ENCODE assay signal across 8 mouse cellular contexts in genomic region chr14:21986733-21987659, GRCm38 (mm10). TPM values are rescaled to one million over a fixed set of nuclear protein-coding genes. Genes with fewer than 3 reads are reported as not detected.
DNase-seq lines count a peak whose midpoint lies in the region; ATAC-seq and TF ChIP-seq lines count a peak whose summit lies in the region.

No protein-coding gene starts in this region.

- ATAC-seq in embryonic facial prominence, embryonic 12.5 days (ENCODE audit: insufficient number of reproducible peaks, insufficient read depth, low FRiP score, low TSS enrichment): 0 out of 2 replicates have a peak, but pooled peaks have one; percentile 7
- ATAC-seq in hindbrain, embryonic 11.5 days (ENCODE audit: low FRiP score): peak; percentile 17
- peak; percentile 17 for ATAC-seq in limb, embryonic 15.5 days (ENCODE audit: insufficient number of reproducible peaks, low FRiP score, low TSS enrichment, low read depth)

- H3K4me1 ChIP-seq in cerebellum, adult 2 months (ENCODE audit: control insufficient read depth, insufficient read depth, low read length): no peaks in the 10 kb centered on the region; the same call in 1 of the 2 replicates
- peaks cover 66% of the 10 kb centered on the region for H3K4me1 ChIP-seq in E14TG2a.4 (replicated peaks; ENCODE audit: low read depth, low read length)
- H3K4me1 ChIP-seq in embryonic facial prominence, embryonic 12.5 days: peaks cover 34% of the 10 kb centered on the region
- H3K4me1 ChIP-seq in hindbrain, embryonic 11.5 days (replicated peaks; ENCODE audit: control insufficient read depth, insufficient read depth, low read length): peaks cover 6% of the 10 kb centered on the region
- peaks cover 55% of the 10 kb centered on the region for H3K4me1 ChIP-seq in limb, embryonic 15.5 days

- H3K79me2 ChIP-seq in myocyte (ENCODE audit: control insufficient read depth, insufficient read depth): peaks cover 8% of the 10 kb centered on the region

- no peaks in the 10 kb centered on the region for H3K36me3 ChIP-seq in E14TG2a.4 (ENCODE audit: insufficient read depth, low read length)
- H3K36me3 ChIP-seq in embryonic facial prominence, embryonic 12.5 days: peaks cover 11% of the 10 kb centered on the region
- H3K36me3 ChIP-seq in hindbrain, embryonic 11.5 days (ENCODE audit: control insufficient read depth, insufficient read depth, low read length): 0 out of 2 replicates have a peak, but pooled peaks cover 4% of the 10 kb centered on the region
- 0 out of 2 replicates have a peak, but pooled peaks cover 4% of the 10 kb centered on the region for H3K36me3 ChIP-seq in limb, embryonic 15.5 days
- H3K36me3 ChIP-seq in myocyte (ENCODE audit: control insufficient read depth, insufficient read depth): no peaks in the 10 kb centered on the region

- TF ChIP-seq POLR2A in cerebellum, adult 2 months (IDR thresholded peaks at IDR 0.05; ENCODE audit: borderline replicate concordance, insufficient read depth, low read length): no peak
- no peak for TF ChIP-seq POLR2A in myocyte (IDR thresholded peaks at IDR 0.05; ENCODE audit: insufficient read length, low read depth)

- peak overlapping the region; percentile 75 for H3K4me2 ChIP-seq in embryonic facial prominence, embryonic 12.5 days (replicated peaks)
- H3K4me2 ChIP-seq in hindbrain, embryonic 11.5 days (replicated peaks; ENCODE audit: low read depth, low read length): peak overlapping the region; percentile 83
- H3K4me2 ChIP-seq in limb, embryonic 15.5 days: peak overlapping the region; percentile 77
- H3K4me2 ChIP-seq in myocyte (ENCODE audit: low read depth): peak overlapping the region; percentile 84

- WGBS in cerebellum, adult 2 months: under 1% methylated on average over 53 of the region's 61 CpGs
- WGBS in embryonic facial prominence, embryonic 12.5 days: 1% methylated on average over 46 of the region's 61 CpGs
- under 1% methylated on average over 50 of the region's 61 CpGs for WGBS in hindbrain, embryonic 11.5 days
- under 1% methylated on average over 42 of the region's 61 CpGs for WGBS in limb, embryonic 15.5 days

- no peaks in the 10 kb centered on the region for H3K9me3 ChIP-seq in E14TG2a.4 (ENCODE audit: low read length)
- no peaks in the 10 kb centered on the region for H3K9me3 ChIP-seq in embryonic facial prominence, embryonic 12.5 days
- H3K9me3 ChIP-seq in hindbrain, embryonic 11.5 days (ENCODE audit: control insufficient read depth, low read length): no peaks in the 10 kb centered on the region
- H3K9me3 ChIP-seq in limb, embryonic 15.5 days: no peaks in the 10 kb centered on the region

- peak overlapping the region; percentile 12 for H3ac ChIP-seq in myocyte (ENCODE audit: control insufficient read depth, insufficient read length)

- peak overlapping the region; percentile 65 for H3K4me3 ChIP-seq in cerebellum, adult 2 months (replicated peaks; ENCODE audit: insufficient read depth, low read depth, low read length)
- H3K4me3 ChIP-seq in E14TG2a.4 (replicated peaks; ENCODE audit: low read length) (peak overlapping the region; percentile 80), myocyte (peak overlapping the region; percentile 56)
- peak overlapping the region; percentile 84 for H3K4me3 ChIP-seq in embryonic facial prominence, embryonic 12.5 days
- peak overlapping the region; percentile 94 for H3K4me3 ChIP-seq in hindbrain, embryonic 11.5 days (ENCODE audit: low read depth, low read length)
- H3K4me3 ChIP-seq in limb, embryonic 15.5 days: peak overlapping the region; percentile 83

- peaks cover 9% of the 10 kb centered on the region; the same call in 1 of the 2 replicates for H3K27me3 ChIP-seq in cerebellum, adult 2 months (ENCODE audit: control insufficient read depth, insufficient read depth, low read length)
- peaks cover 95% of the 10 kb centered on the region for H3K27me3 ChIP-seq in E14TG2a.4 (ENCODE audit: insufficient read depth, low read length)
- peaks cover 11% of the 10 kb centered on the region for H3K27me3 ChIP-seq in embryonic facial prominence, embryonic 12.5 days
- H3K27me3 ChIP-seq in hindbrain, embryonic 11.5 days (ENCODE audit: control insufficient read depth, insufficient read depth, low read length): peaks cover 5% of the 10 kb centered on the region; the same call in 1 of the 2 replicates
- peaks cover 9% of the 10 kb centered on the region; the same call in 1 of the 2 replicates for H3K27me3 ChIP-seq in limb, embryonic 15.5 days
- H3K27me3 ChIP-seq in myocyte (ENCODE audit: control insufficient read depth, insufficient read depth, insufficient read length): no peaks in the 10 kb centered on the region

- TF ChIP-seq CTCF in cerebellum, adult 2 months (IDR thresholded peaks at IDR 0.05; ENCODE audit: borderline replicate concordance, insufficient read depth, low read depth, low read length): no peak
- TF ChIP-seq CTCF in E14TG2a.4 (conservative IDR thresholded peaks at IDR 0.05; ENCODE audit: low read length): no peak

- no peak for DNase-seq in cerebellum, adult 2 months
- no peak for DNase-seq in cerebellum, postnatal 4 days (ENCODE audit: low spot score in 2 of 2)
- peak; percentile 65 for DNase-seq in hindbrain, embryonic 11.5 days (ENCODE audit: low spot score)
- peak; percentile 60 for DNase-seq in yolk sac, embryonic 10.5 days (ENCODE audit: low spot score)

- H3K9ac ChIP-seq in embryonic facial prominence, embryonic 12.5 days: peak overlapping the region; percentile 95
- H3K9ac ChIP-seq in hindbrain, embryonic 11.5 days (ENCODE audit: low read depth, low read length): peak overlapping the region; percentile 98
- H3K9ac ChIP-seq in limb, embryonic 15.5 days: peak overlapping the region; percentile 86

- H3K27ac ChIP-seq in cerebellum, adult 2 months (ENCODE audit: insufficient read depth, low read length): no peak overlapping the region
- H3K27ac ChIP-seq in embryonic facial prominence, embryonic 12.5 days: peak overlapping the region; percentile 98
- peak overlapping the region; percentile 100 for H3K27ac ChIP-seq in hindbrain, embryonic 11.5 days (ENCODE audit: low read depth, low read length)
- H3K27ac ChIP-seq in limb, embryonic 15.5 days: peak overlapping the region; percentile 99

TF ChIP-seq in myocyte, 11 proteins besides CTCF, POLR2A, EP300 and RAD21:
- TF ChIP-seq MYOD1 (IDR thresholded peaks at IDR 0.05; ENCODE audit: control insufficient read depth in 1 of 3, insufficient read length in 2 of 3, low read depth in 2 of 3) (no peak), E2F4 (IDR thresholded peaks at IDR 0.05; ENCODE audit: insufficient read depth) (peak; percentile 24), MAX (IDR thresholded peaks at IDR 0.05; ENCODE audit: low read depth) (no peak), REST (IDR thresholded peaks at IDR 0.05; ENCODE audit: insufficient read depth, insufficient read length) (no peak)
TF ChIP-seq in myocyte: peak in this region for 1.

RNA-seq across cellular contexts. Expression of gene Zfp503, which starts 2.4 kb away (rescaled TPM):
- 4.0 and 4.4 TPM in 2 replicates for polyA plus RNA-seq in cerebellum, adult 2 months (2012; rRNA removed)
- 35.5 and 40.3 TPM in 2 replicates for polyA plus RNA-seq in embryonic facial prominence, embryonic 12.5 days (2016; fragmentation: Nextera tagmentation; extraction: Ambion mirVana)
- 11.8 and 15.4 TPM in 2 replicates for polyA plus RNA-seq in hindbrain, embryonic 11.5 days (2014; fragmentation: Nextera tagmentation; extraction: Ambion mirVana)
- polyA plus RNA-seq in limb, embryonic 15.5 days (2015; fragmentation: Nextera tagmentation; extraction: Ambion mirVana): 16.1 and 21.6 TPM in 2 replicates
- polyA plus RNA-seq in myocyte (2012; fragmentation: generic; extraction: Trizol): 5.4 TPM

RNA-seq across cellular contexts. Expression of gene Lrmda, which starts 32.5 kb away (rescaled TPM):
- polyA plus RNA-seq in cerebellum, adult 2 months (2012; rRNA removed): 0.57 and 0.65 TPM in 2 replicates
- polyA plus RNA-seq in embryonic facial prominence, embryonic 12.5 days (2016; fragmentation: Nextera tagmentation; extraction: Ambion mirVana): 0.28 and 0.69 TPM in 2 replicates
- polyA plus RNA-seq in hindbrain, embryonic 11.5 days (2014; fragmentation: Nextera tagmentation; extraction: Ambion mirVana): 0.20 and 0.91 TPM in 2 replicates
- polyA plus RNA-seq in limb, embryonic 15.5 days (2015; fragmentation: Nextera tagmentation; extraction: Ambion mirVana): 0.17 and 0.26 TPM in 2 replicates
- 1.9 TPM for polyA plus RNA-seq in myocyte (2012; fragmentation: generic; extraction: Trizol)

Comparison
In these comparisons a context has a peak if more than half of its experiments do, and no peak if none do; other contexts are left out.
1. DNase-seq: peak in hindbrain, embryonic 11.5 days (single experiment) and yolk sac, embryonic 10.5 days (single experiment); none in cerebellum, adult 2 months (0 of 2) and cerebellum, postnatal 4 days (0 of 2).
2. Peak in every context shown above with its lines, with median percentiles within 50 percentile points of each other: H3K4me3 ChIP-seq, ATAC-seq, H3K4me2 ChIP-seq and H3K9ac ChIP-seq.